Mouse (Mus musculus) heart, adult 2 months (tissue): ENCODE measurements at regions not wholly inside any gene's neighbourhood (a gene's known extent, or its start where the extent isn't known, plus 50 kb on each side); places are given as distances from the start of the nearest gene placed in this dataset.

Source experiments
- DNase-seq, 2 experiments: peaks; one replicate each; pipeline ENCODE4 v3.0.0; 2021
- H3K27ac ChIP-seq: fragments of 200-600 bp; 2 replicates; pipeline ENCODE4 v1.8.1; 2022
- H3K27me3 ChIP-seq: fragments of 200-500 bp; 2 replicates; pipeline ENCODE4 v1.6.1; 2012; ENCODE audit warnings: mild to moderate bottlenecking, low read length, inconsistent platforms, mixed read lengths; ENCODE audit not compliant: control insufficient read depth, insufficient read depth
- H3K36me3 ChIP-seq: fragments of 200-500 bp; 2 replicates; pipeline ENCODE4 v1.6.1; 2012; ENCODE audit warnings: low read length, inconsistent platforms; ENCODE audit not compliant: control insufficient read depth, insufficient read depth
- H3K4me1 ChIP-seq: fragments of 200-500 bp; 2 replicates; pipeline ENCODE4 v1.6.1; 2011; ENCODE audit warnings: low read length; ENCODE audit not compliant: control insufficient read depth, insufficient read depth
- H3K4me3 ChIP-seq: fragments of 200-600 bp; 2 replicates; pipeline ENCODE4 v1.8.1; 2022
- H3K79me2 ChIP-seq: fragments of 200-500 bp; replicated peaks from 2 replicates; pipeline ENCODE4 v1.6.1; 2012; ENCODE audit warnings: mild to moderate bottlenecking, inconsistent platforms, low read length, moderate library complexity, mixed read lengths; ENCODE audit not compliant: control insufficient read depth, insufficient read depth
- H3K9ac ChIP-seq: fragments of 200-500 bp; 2 replicates; pipeline ENCODE4 v1.6.1; 2012; ENCODE audit warnings: low read depth, mild to moderate bottlenecking, control low read depth, inconsistent platforms, low read length, mixed read lengths
- CTCF ChIP-seq: fragments of 200-600 bp; IDR thresholded peaks from 2 replicates; pipeline ENCODE4 v1.8.1; 2022; ENCODE audit warnings: antibody characterized with exemption, mild to moderate bottlenecking, moderate library complexity
- EP300 ChIP-seq: fragments of 200-500 bp; IDR thresholded peaks from 2 replicates; pipeline ENCODE4 v1.6.1; 2011; ENCODE audit warnings: low read depth, low read length, control low read depth; ENCODE audit not compliant: insufficient read depth
- POLR2A ChIP-seq: fragments of 200-500 bp; IDR thresholded peaks from 2 replicates; pipeline ENCODE4 v1.6.1; 2011; ENCODE audit warnings: mild to moderate bottlenecking, low read depth, low read length, control low read depth; ENCODE audit not compliant: insufficient read depth
- WGBS: fragments of 180-500 bp; shearing (Covaris S2); methylation state at CpG from one replicate; pipeline ENCODE4 v1.1.7; 2018; 5-methylcytosine and 5-hydroxymethylcytosine counted together
- intact Hi-C: fragments of 180-260 bp; cut with DNase I; formaldehyde crosslinking; loops from one replicate; pipeline ENCODE4 v1.15.1; 2025

- Histone ChIP-seq H3K9ac (no peak overlapping the region), H3K4me1 (no peaks in the 10 kb centered on the region), H3K27me3 (no peaks in the 10 kb centered on the region), H3K27ac (no peak overlapping the region), H3K4me3 (no peak overlapping the region), H3K79me2 (no peaks in the 10 kb centered on the region), H3K36me3 (no peaks in the 10 kb centered on the region)
- 80% methylated on average over 3 of the region's 3 CpGs for WGBS
- intact Hi-C loops: no loop called here
- no peak for TF ChIP-seq CTCF
- no peak for TF ChIP-seq EP300
- TF ChIP-seq POLR2A: no peak
- no peak for DNase-seq
These were observed 125.9 kb upstream of the 1700012A03Rik start for GRCm38 (mm10) chr6:31923951-31924668.

- WGBS: 77% methylated on average over 9 of the region's 9 CpGs
- no peak for TF ChIP-seq CTCF
- no peak for TF ChIP-seq POLR2A
- TF ChIP-seq EP300: no peak
- intact Hi-C loops: no loop called here
- Histone ChIP-seq H3K4me3 (no peak overlapping the region), H3K79me2 (no peaks in the 10 kb centered on the region), H3K4me1 (no peaks in the 10 kb centered on the region), H3K27me3 (0 out of 2 replicates have a peak, but pooled peaks cover 1% of the 10 kb centered on the region), H3K36me3 (no peaks in the 10 kb centered on the region), H3K27ac (no peak overlapping the region), H3K9ac (no peak overlapping the region)
- no peak for DNase-seq
These were observed 128.4 kb upstream of the 1700012A03Rik start for GRCm38 (mm10) chr6:31921561-31922152.

GRCm38 (mm10) chr6:31917411-31918131, 132.5 kb upstream of the 1700012A03Rik start:
- intact Hi-C loops: no loop called here
- DNase-seq: no peak
- H3K27ac ChIP-seq: no peak overlapping the region
- no peaks in the 10 kb centered on the region for H3K79me2 ChIP-seq
- 0 out of 2 replicates have a peak, but pooled peaks cover 1% of the 10 kb centered on the region for H3K27me3 ChIP-seq
- H3K36me3 ChIP-seq: no peaks in the 10 kb centered on the region
- no peak overlapping the region for H3K4me3 ChIP-seq
- TF ChIP-seq CTCF: no peak
- TF ChIP-seq POLR2A: no peak
- no peak for TF ChIP-seq EP300
- H3K9ac ChIP-seq: no peak overlapping the region
- H3K4me1 ChIP-seq: no peaks in the 10 kb centered on the region
- 80% methylated on average over 13 of the region's 13 CpGs for WGBS

GRCm38 (mm10) chr6:31901791-31902190, 148.3 kb upstream of the 1700012A03Rik start:
- TF ChIP-seq POLR2A (no peak), CTCF (no peak), EP300 (no peak)
- no peaks in the 10 kb centered on the region for H3K4me1 ChIP-seq
- no peaks in the 10 kb centered on the region for H3K36me3 ChIP-seq
- H3K27me3 ChIP-seq: no peaks in the 10 kb centered on the region
- DNase-seq: no peak
- no peak overlapping the region for H3K9ac ChIP-seq
- H3K27ac ChIP-seq: no peak overlapping the region
- no peaks in the 10 kb centered on the region for H3K79me2 ChIP-seq
- H3K4me3 ChIP-seq: no peak overlapping the region
- whole genome bisulfite sequencing: 71% methylated on average over 2 of the region's 2 CpGs
- intact Hi-C loops: no loop called here

- TF ChIP-seq CTCF (no peak), EP300 (no peak), POLR2A (no peak)
- H3K4me3 ChIP-seq: no peak overlapping the region
- 58% methylated on average over 3 of the region's 3 CpGs for WGBS
- H3K79me2 ChIP-seq: no peaks in the 10 kb centered on the region
- H3K9ac ChIP-seq: no peak overlapping the region
- no peaks in the 10 kb centered on the region for H3K27me3 ChIP-seq
- no peaks in the 10 kb centered on the region for H3K36me3 ChIP-seq
- no peak for DNase-seq
- H3K4me1 ChIP-seq: no peaks in the 10 kb centered on the region
- H3K27ac ChIP-seq: no peak overlapping the region
- intact Hi-C loops: no loop called here
These were observed 151.0 kb upstream of the 1700012A03Rik start for GRCm38 (mm10) chr6:31899055-31899454.

- H3K36me3 ChIP-seq: no peaks in the 10 kb centered on the region
- H3K9ac ChIP-seq: no peak overlapping the region
- no peak overlapping the region for H3K27ac ChIP-seq
- H3K27me3 ChIP-seq: no peaks in the 10 kb centered on the region
- TF ChIP-seq EP300: no peak
- TF ChIP-seq CTCF: no peak
- WGBS: 31% methylated on average over 4 of the region's 4 CpGs
- no peaks in the 10 kb centered on the region for H3K4me1 ChIP-seq
- no peak overlapping the region for H3K4me3 ChIP-seq
- no peak for DNase-seq
- H3K79me2 ChIP-seq: no peaks in the 10 kb centered on the region
- intact Hi-C loops: no loop called here
These were observed 151.4 kb upstream of the 1700012A03Rik start for GRCm38 (mm10) chr6:31898609-31899008.
